In the genomic region with DNA sequence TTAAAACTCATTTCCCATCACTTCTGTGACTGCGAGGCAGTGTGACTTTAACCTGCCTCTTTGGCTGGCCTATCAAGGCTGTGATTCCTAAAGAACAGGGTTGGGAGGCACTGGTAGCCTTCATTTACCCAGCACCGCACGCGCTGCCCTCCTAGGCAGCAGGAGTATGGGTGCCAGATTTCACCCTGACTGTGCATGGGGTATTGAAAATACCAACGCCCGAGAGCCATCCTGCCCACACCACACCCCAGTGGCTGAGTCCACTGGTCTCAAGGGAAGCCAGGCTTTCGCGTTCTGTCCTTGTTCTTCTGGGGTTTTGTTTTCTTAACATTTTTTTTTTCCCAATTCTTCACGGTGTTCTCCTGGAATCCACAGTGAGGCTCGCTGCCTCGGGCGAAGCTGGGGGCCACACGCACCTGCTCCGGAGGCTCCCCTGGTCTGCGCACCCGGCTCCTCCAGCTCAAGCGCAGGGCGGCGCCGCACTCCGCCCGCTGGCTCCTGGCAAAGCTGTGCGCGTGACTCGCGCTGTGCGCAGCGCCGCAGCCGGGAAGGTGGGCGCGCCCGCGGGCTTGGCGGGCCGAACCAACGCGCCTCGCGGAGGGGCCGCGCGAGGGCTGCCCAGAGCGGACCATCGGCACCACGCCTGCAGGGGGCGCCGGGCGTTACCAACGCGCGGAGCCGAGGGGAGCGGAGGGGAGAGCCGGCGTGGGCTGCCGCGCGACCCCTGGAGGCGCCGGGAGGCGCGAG, we compare ENCODE assay signal across 7 mouse cellular contexts. TPM values are rescaled to one million over a fixed set of nuclear protein-coding genes. Genes with fewer than 3 reads are reported as not detected.
DNase-seq lines count a peak whose midpoint lies in the region; ATAC-seq and TF ChIP-seq lines count a peak whose summit lies in the region.

A gene (plus strand): TSS at position 572 of the 747 bp plus-strand sequence.

- H3K27me3 ChIP-seq in embryonic facial prominence, embryonic 12.5 days: peaks cover 7% of the 10 kb centered on the region; the same call in 1 of the 2 replicates
- H3K27me3 ChIP-seq in heart, adult 2 months (ENCODE audit: control insufficient read depth, insufficient read depth, low read length): no peaks in the 10 kb centered on the region
- H3K27me3 ChIP-seq in limb, embryonic 12.5 days: peaks cover 27% of the 10 kb centered on the region
- H3K27me3 ChIP-seq in midbrain, embryonic 13.5 days: peaks cover 8% of the 10 kb centered on the region; the same call in 1 of the 2 replicates
- peaks cover 5% of the 10 kb centered on the region; the same call in 1 of the 2 replicates for H3K27me3 ChIP-seq in spleen, adult 2 months (ENCODE audit: control insufficient read depth, insufficient read depth, low read length)

- intact Hi-C loops in heart, adult 2 months (cut with DNase I): loop anchor here (1.0 to 2.0 kb wide), 5 partner anchors 13 to 115 kb away; a partner anchor contains a TSS

- H3K79me2 ChIP-seq in heart, adult 2 months (replicated peaks; ENCODE audit: control insufficient read depth, insufficient read depth, low read length): no peaks in the 10 kb centered on the region; the same call in none of the 2 replicates

- peak within 1 kb of the TSS; percentile 85 for H3K9ac ChIP-seq in embryonic facial prominence, embryonic 12.5 days
- H3K9ac ChIP-seq in heart, adult 2 months (ENCODE audit: low read depth, low read length): peak within 1 kb of the TSS; percentile 99
- H3K9ac ChIP-seq in limb, embryonic 12.5 days (replicated peaks): peak within 1 kb of the TSS; percentile 75
- peak within 1 kb of the TSS; percentile 84 for H3K9ac ChIP-seq in midbrain, embryonic 13.5 days (replicated peaks)

- peak within 1 kb of the TSS; percentile 90 for H3K4me2 ChIP-seq in embryonic facial prominence, embryonic 12.5 days (replicated peaks)
- peak within 1 kb of the TSS; percentile 85 for H3K4me2 ChIP-seq in limb, embryonic 12.5 days
- H3K4me2 ChIP-seq in midbrain, embryonic 13.5 days (replicated peaks): peak within 1 kb of the TSS; percentile 69

- peak; percentile 93 for ATAC-seq in embryonic facial prominence, embryonic 12.5 days (ENCODE audit: insufficient number of reproducible peaks, insufficient read depth, low FRiP score, low TSS enrichment)
- ATAC-seq in limb, embryonic 12.5 days (ENCODE audit: insufficient number of reproducible peaks, insufficient read depth, low FRiP score, low TSS enrichment, low read depth): peak; percentile 85
- peak; percentile 97 for ATAC-seq in midbrain, embryonic 13.5 days

- H3K36me3 ChIP-seq in embryonic facial prominence, embryonic 12.5 days: no peaks in the 10 kb centered on the region
- H3K36me3 ChIP-seq in heart, adult 2 months (ENCODE audit: control insufficient read depth, insufficient read depth, low read length): peaks cover 16% of the 10 kb centered on the region
- H3K36me3 ChIP-seq in limb, embryonic 12.5 days: no peaks in the 10 kb centered on the region
- no peaks in the 10 kb centered on the region for H3K36me3 ChIP-seq in midbrain, embryonic 13.5 days
- no peaks in the 10 kb centered on the region for H3K36me3 ChIP-seq in spleen, adult 2 months (ENCODE audit: control insufficient read depth, insufficient read depth, low read length)

- under 1% methylated on average over 63 of the region's 63 CpGs for WGBS in embryonic facial prominence, embryonic 12.5 days
- under 1% methylated on average over 63 of the region's 63 CpGs for WGBS in heart, adult 2 months
- 1% methylated on average over 53 of the region's 63 CpGs for WGBS in limb, embryonic 12.5 days
- 1% methylated on average over 54 of the region's 63 CpGs for WGBS in midbrain, embryonic 13.5 days
- WGBS in spleen, adult 2 months: 1% methylated on average over 60 of the region's 63 CpGs

- TF ChIP-seq CTCF in heart, adult 2 months (IDR thresholded peaks at IDR 0.05): peak; percentile 84
- no peak for TF ChIP-seq CTCF in spleen, adult 2 months (IDR thresholded peaks at IDR 0.05; ENCODE audit: extremely low read depth, insufficient read depth, insufficient read length, insufficient replicate concordance)

- H3K9me3 ChIP-seq in embryonic facial prominence, embryonic 12.5 days: no peaks in the 10 kb centered on the region
- no peaks in the 10 kb centered on the region for H3K9me3 ChIP-seq in limb, embryonic 12.5 days
- H3K9me3 ChIP-seq in midbrain, embryonic 13.5 days: no peaks in the 10 kb centered on the region

- 0 out of 2 replicates have a peak, but pooled peaks have one; percentile 28 for TF ChIP-seq EP300 in heart, adult 2 months (IDR thresholded peaks at IDR 0.05; ENCODE audit: insufficient read depth, low read depth, low read length)

- H3K4me1 ChIP-seq in embryonic facial prominence, embryonic 12.5 days: peaks cover 11% of the 10 kb centered on the region; the same call in 1 of the 2 replicates
- peaks cover 13% of the 10 kb centered on the region for H3K4me1 ChIP-seq in heart, adult 2 months (ENCODE audit: control insufficient read depth, insufficient read depth, low read length)
- peaks cover 10% of the 10 kb centered on the region for H3K4me1 ChIP-seq in limb, embryonic 12.5 days (replicated peaks)
- H3K4me1 ChIP-seq in midbrain, embryonic 13.5 days (replicated peaks): peaks cover 29% of the 10 kb centered on the region
- H3K4me1 ChIP-seq in spleen, adult 2 months (ENCODE audit: control insufficient read depth, insufficient read depth, insufficient read length): peaks cover 4% of the 10 kb centered on the region; the same call in 1 of the 2 replicates

- H3K27ac ChIP-seq in embryonic facial prominence, embryonic 12.5 days: 0 out of 2 replicates have a peak within 1 kb of the TSS, but pooled peaks have one; percentile 36
- peak within 1 kb of the TSS; percentile 100 for H3K27ac ChIP-seq in heart, adult 2 months
- H3K27ac ChIP-seq in limb, embryonic 12.5 days: no peak within 1 kb of the TSS
- peak within 1 kb of the TSS; percentile 76 for H3K27ac ChIP-seq in midbrain, embryonic 13.5 days
- peak within 1 kb of the TSS; percentile 70 for H3K27ac ChIP-seq in spleen, adult 2 months (ENCODE audit: insufficient read depth, low read length)

- peak; percentile 93 to 95 for DNase-seq in adrenal gland, postnatal 36 days
- peak; percentile 95 to 97 for DNase-seq in heart, adult 2 months
- DNase-seq in kidney, adult 8-10 months: peak; percentile 84 to 85
- peak in 1 of 2 experiments; percentile 22 for DNase-seq in spleen, adult 2 months (ENCODE audit: low read depth in 1 of 2, low spot score in 2 of 2)

- peak within 1 kb of the TSS; percentile 72 for H3K4me3 ChIP-seq in embryonic facial prominence, embryonic 12.5 days
- peak within 1 kb of the TSS; percentile 100 for H3K4me3 ChIP-seq in heart, adult 2 months
- peak within 1 kb of the TSS; percentile 67 for H3K4me3 ChIP-seq in limb, embryonic 12.5 days (replicated peaks)
- H3K4me3 ChIP-seq in midbrain, embryonic 13.5 days (replicated peaks): peak within 1 kb of the TSS; percentile 78
- H3K4me3 ChIP-seq in spleen, adult 2 months (ENCODE audit: extremely low read depth, insufficient read depth, insufficient read length): peak within 1 kb of the TSS; percentile 51

- peak; percentile 76 for TF ChIP-seq POLR2A in heart, adult 2 months (IDR thresholded peaks at IDR 0.05; ENCODE audit: insufficient read depth, low read depth, low read length)
- TF ChIP-seq POLR2A in spleen, adult 2 months (IDR thresholded peaks at IDR 0.05; ENCODE audit: low read depth, low read length): no peak

RNA-seq across cellular contexts. Expression of the gene that starts here (rescaled TPM):
- 10 to 100 TPM; 37.2 to 50.1 TPM for total RNA-seq in adrenal gland, postnatal 36 days (2021)
- polyA plus RNA-seq in embryonic facial prominence, embryonic 12.5 days (2016; fragmentation: Nextera tagmentation; extraction: Ambion mirVana): 15.7 and 18.1 TPM in 2 replicates
- 10 to 100 TPM; 43.5 to 45.3 TPM for total RNA-seq in heart, adult 2 months (2021)
- 27.2 and 27.5 TPM in 2 replicates for polyA plus RNA-seq in heart, adult 2 months (2012; rRNA removed)
- polyA plus RNA-seq in limb, embryonic 12.5 days (2016; fragmentation: Nextera tagmentation; extraction: Ambion mirVana): 8.0 and 14.3 TPM in 2 replicates
- polyA plus RNA-seq in midbrain, embryonic 13.5 days (2015; fragmentation: Nextera tagmentation; extraction: Ambion mirVana): 68.8 and 75.4 TPM in 2 replicates
- polyA plus RNA-seq in spleen, adult 2 months (2012; rRNA removed): 7.4 and 8.5 TPM in 2 replicates
